Mouse (Mus musculus) liver (tissue): ENCODE measurements around the gene 9130213A22Rik.

Source experiments
- DNase-seq: peaks from one replicate; pipeline ENCODE4 v3.0.0-alpha.2; 2020; ENCODE audit warnings: mixed read lengths

9130213A22Rik gene

GRCm38 (mm10) chr11:69091566-69092385, 30.6 kb downstream of the 9130213A22Rik start:
- no peak for DNase-seq

- no peak for DNase-seq
These were observed 32.0 kb downstream of the 9130213A22Rik start for GRCm38 (mm10) chr11:69090367-69090766.

GRCm38 (mm10) chr11:69089616-69090290, 32.6 kb downstream of the 9130213A22Rik start:
- DNase-seq: no peak

DNA sequence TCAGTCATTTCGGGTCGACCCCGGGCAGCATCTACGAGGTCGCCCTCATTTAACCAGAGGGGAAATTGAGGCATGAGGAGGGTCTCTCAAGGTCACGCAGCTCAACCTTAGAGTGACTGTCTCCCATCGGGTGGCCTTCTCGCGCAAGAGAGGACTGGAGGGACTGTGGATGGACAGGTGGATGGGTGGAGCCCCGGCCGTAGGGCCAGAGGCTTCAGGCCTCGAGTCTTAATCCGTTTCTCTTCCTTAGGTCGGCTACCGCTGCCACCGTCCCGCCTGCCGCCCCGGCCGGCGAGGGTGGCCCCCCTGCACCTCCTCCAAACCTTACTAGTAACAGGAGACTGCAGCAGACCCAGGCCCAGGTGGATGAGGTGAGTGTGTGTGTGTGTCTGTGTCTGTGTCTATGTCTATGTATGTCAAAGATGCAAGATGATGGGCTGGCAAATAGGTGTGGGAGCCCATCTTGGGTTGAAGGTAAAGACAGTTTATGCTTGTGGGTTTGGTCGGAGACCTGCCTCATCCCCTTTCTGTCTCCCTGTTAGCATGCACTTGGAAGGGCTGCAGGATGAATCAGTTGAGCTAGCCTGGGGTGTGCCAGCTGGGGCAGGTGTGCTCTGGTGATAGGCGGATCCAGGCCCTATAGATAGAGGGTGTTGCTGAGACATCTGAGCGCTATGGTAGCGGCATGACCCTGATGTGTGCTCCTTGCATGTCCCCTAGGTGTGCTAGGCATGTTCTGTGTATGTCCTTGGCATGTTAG, 33.4 kb downstream of the 9130213A22Rik start:
- DNase-seq: peak; percentile 74

- peak; percentile 89 for DNase-seq
These were observed 34.1 kb downstream of the 9130213A22Rik start, which contains the start of gene Vamp2 for GRCm38 (mm10) chr11:69088103-69088855. Gene Vamp2 (plus strand): TSS chr11:69088490.

- no peak for DNase-seq
These were observed 34.8 kb downstream of the 9130213A22Rik start for GRCm38 (mm10) chr11:69087597-69087996.

DNA sequence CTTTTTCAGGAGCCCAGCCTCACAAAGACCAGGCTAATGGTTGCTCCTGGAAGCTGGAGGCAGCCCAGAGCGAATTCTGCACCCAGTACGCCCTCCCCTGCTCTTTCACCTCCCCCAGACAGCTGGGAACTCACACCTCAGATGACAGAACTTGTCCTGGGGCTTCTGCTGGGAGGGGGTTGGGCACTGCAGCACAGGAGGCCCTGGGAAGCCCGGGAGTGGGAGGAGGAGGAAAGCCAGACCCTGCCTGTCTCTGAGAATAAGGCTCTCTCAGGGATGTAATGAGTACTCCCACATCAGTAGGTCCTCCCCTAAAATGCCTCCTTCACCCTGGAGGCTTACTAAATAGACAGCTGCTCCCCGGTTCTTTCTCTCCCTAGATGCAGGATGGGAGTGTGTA, 35.3 kb downstream of the 9130213A22Rik start:
- peak; percentile 32 for DNase-seq

DNA sequence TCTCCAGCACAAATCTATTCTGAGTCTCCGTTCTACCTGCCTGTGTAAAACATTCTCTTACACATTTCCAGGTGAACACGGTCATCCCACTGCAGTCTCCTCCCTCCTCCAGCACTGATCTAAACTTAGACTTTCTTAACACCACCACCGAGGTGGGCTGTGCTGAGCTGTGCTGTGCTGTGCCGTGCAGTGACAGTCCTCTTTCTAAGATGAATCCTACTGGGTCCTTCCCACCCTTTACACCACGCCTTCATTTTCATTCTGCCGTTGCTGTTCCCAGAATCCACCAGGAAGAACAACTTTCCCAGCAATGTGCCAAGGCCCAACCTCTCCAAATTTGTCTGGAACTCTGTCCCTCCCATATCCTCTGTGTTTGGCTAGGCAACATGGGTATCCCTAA, 36.0 kb downstream of the 9130213A22Rik start:
- no peak for DNase-seq

DNA sequence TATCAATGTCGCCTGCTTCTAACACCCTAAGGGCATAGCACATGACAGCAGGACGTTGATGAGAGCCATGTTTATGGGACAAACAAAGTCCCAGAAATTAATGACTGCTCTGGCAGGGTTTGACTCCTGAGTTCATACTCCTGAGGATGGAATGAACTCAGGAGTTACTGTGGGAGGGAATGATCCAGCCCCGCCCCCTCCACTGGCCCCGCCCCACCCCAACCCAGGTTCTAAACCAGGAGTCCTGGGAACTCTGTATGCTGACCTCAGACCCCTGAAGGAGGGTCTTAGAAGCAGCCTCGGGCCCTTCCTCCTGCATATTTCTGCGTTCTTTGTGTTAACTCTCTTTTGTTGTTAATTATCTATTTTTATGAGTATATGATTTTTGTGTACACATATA, 36.8 kb downstream of the 9130213A22Rik start:
- no peak for DNase-seq

- DNase-seq: no peak
These were observed 40.8 kb downstream of the 9130213A22Rik start for GRCm38 (mm10) chr11:69081613-69082012.

GRCm38 (mm10) chr11:69080855-69081222, 41.5 kb downstream of the 9130213A22Rik start:
- DNase-seq: no peak

DNA sequence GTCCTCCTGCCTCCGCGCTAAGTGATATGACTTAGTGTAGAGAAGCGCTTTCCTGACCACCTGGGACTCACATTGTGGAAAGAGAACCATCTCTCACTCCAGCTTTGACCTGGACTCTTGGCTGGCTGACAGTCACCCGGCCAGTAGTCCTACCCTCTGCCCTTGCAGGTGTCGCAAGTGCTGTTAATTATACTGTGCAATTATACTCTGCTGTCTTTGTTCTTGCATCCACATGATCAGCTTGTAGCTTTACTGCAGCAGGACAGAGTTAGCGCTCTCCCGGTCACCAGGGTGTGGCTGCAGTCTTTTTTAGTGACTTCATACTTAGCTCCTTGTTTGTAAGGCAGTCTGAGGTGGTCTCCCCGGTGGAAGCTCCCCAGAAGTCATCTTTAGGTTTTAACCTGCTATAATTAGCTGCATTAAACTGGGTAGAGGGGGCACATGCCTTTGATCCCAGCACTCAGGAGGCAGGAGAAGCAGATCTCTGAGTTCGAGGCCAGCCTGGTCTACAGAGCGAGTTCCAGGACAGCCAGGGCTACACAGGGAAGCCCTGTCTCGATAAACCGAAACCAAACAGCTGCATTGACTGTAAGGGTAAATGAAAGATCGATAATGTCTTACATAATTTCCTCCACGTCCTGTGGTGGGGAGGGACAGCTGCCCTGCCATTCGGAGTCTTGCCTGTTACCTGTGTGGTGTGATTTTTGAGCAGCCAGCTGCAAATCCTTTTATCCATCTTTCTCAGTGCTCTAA, 42.1 kb downstream of the 9130213A22Rik start:
- DNase-seq: no peak

DNA sequence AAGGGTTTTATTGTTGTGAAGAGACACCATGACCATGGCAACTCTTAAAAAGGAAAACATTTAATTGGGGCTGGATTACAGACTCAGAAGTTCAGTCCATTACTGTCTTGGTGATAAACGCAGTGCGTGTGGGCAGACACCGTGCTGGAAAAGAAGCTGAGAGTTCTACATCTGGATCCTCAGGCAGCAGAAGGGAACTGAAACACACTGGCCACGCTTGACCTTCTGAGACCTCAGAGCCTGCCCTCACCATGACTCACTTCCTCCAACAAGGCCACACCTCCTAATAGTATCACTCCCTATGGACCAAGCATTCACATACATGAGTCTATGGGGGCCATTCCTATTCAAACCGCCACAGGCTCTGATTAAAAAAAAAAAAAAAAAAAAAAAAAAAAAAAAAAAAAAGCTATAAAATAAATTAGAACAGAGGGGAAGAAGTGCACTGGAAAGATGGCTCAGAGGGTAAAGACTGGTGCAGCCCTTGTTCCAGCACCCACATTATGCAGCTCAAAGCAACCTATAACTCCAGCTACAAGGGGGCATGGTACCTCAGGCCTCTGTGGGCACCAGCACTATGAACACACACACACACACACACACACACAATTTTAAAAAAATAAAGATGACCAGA, 43.5 kb downstream of the 9130213A22Rik start:
- no peak for DNase-seq

- DNase-seq: no peak
These were observed 44.3 kb downstream of the 9130213A22Rik start for GRCm38 (mm10) chr11:69078041-69078440.

- no peak for DNase-seq
These were observed 45.1 kb downstream of the 9130213A22Rik start for GRCm38 (mm10) chr11:69077316-69077715.

DNA sequence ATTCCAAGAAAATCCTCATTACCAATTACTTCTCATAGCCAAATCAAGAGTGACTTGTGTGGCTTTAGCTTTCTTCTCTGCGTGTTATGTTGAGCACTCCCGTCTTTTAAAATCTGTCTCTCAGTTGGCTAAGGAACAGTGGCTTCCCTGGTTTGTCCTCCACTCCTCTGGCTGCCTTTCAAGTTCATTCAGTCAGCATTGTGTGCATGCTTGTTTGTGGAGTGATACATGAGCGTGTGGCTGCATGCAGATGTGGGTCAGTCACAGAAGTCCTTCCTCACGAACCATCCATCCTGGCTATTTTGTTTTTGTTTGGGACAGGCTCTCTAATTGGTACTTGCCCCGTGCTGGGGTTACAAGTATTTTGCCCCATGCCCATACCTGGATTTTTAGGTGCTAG, 45.8 kb downstream of the 9130213A22Rik start:
- no peak for DNase-seq

GRCm38 (mm10) chr11:69075764-69076479, 46.5 kb downstream of the 9130213A22Rik start:
- no peak for DNase-seq

- no peak for DNase-seq
These were observed 47.7 kb downstream of the 9130213A22Rik start for GRCm38 (mm10) chr11:69074776-69075069.

DNA sequence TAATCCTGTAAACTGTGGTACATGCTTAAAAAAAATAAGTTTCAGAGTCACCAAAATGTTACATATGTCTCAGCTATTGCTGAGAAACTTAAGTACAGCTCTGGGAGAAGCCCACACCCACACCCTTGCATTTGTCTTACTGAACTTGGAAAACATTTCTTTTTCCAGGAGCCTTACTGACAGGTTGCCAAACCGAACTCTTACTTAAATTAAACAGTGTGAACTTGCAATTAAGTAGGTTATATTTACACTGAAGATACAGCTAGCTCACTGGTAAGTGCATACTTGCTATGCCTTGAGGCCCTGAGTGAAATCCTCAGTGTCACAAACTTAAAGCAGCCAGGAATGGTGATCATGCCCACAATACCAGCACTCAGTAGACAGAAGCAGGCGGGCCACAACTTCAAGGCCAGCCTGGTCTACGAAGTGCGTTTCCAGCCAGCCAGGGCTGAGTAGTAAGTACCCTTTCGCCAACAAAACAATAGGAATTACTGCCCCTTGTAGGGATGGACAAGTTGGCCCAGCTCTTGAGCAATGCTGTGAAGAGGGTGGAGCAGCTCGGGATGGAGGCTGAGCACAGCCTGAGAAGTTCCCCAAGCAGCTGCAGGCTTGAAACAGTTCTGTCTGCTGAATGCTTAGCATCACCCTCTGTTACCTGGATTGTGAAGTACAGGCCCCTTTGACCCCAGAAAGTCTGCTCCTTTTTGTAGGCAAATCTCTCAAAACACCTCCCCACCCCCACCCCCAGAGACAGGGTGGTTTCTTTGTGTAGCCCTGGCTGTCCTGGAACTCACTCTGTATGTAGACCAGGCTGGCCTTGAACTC, 48.2 kb downstream of the 9130213A22Rik start:
- no peak for DNase-seq
